Mouse (Mus musculus) forebrain, embryonic 15.5 days (tissue): ENCODE measurements around the gene Mpeg1. TPM values are rescaled to one million over a fixed set of nuclear protein-coding genes. Genes with fewer than 3 reads are reported as not detected.

Experiments used
- ATAC-seq: fragments of 200-750 bp; cut with Nextera tagmentation; replicated peaks from 2 replicates; pipeline ENCODE4 v1.8.0; 2017; ENCODE audit warnings: mild to moderate bottlenecking, moderate TSS enrichment, moderate library complexity
- H3K27ac ChIP-seq: fragments of 300-500 bp; sonication (generic); replicated peaks from 2 replicates; pipeline ENCODE4 v1.5.1; 2015; ENCODE audit warnings: mild to moderate bottlenecking, inconsistent platforms
- H3K27me3 ChIP-seq: fragments of 300-500 bp; sonication (generic); 2 replicates; pipeline ENCODE4 v1.6.1; 2015; ENCODE audit warnings: inconsistent platforms
- H3K36me3 ChIP-seq: fragments of 300-500 bp; sonication (generic); 2 replicates; pipeline ENCODE4 v1.6.1; 2015; ENCODE audit warnings: mild to moderate bottlenecking, inconsistent platforms
- H3K4me1 ChIP-seq: fragments of 300-500 bp; sonication (generic); 2 replicates; pipeline ENCODE4 v1.6.1; 2015; ENCODE audit warnings: inconsistent platforms
- H3K4me2 ChIP-seq: fragments of 300-500 bp; sonication (generic); replicated peaks from 2 replicates; pipeline ENCODE4 v1.6.1; 2015; ENCODE audit warnings: mild to moderate bottlenecking, inconsistent platforms
- H3K4me3 ChIP-seq: fragments of 300-500 bp; sonication (generic); 2 replicates; pipeline ENCODE4 v1.5.1; 2015; ENCODE audit warnings: mild to moderate bottlenecking, inconsistent platforms
- H3K9ac ChIP-seq: fragments of 300-500 bp; sonication (generic); replicated peaks from 2 replicates; pipeline ENCODE4 v1.6.1; 2015; ENCODE audit warnings: mild to moderate bottlenecking, inconsistent platforms
- H3K9me3 ChIP-seq: fragments of 300-500 bp; sonication (generic); 2 replicates; pipeline ENCODE4 v1.6.1; 2016; ENCODE audit warnings: inconsistent platforms
- WGBS: fragments of 180-500 bp; shearing (Covaris S2); methylation state at CpG from one replicate; pipeline ENCODE4 v1.1.7; 2015; ENCODE audit warnings: mixed read lengths; 5-methylcytosine and 5-hydroxymethylcytosine counted together
- polyA plus RNA-seq: library from polyadenylated mRNA; unstranded; fragments of >200 nt; fragmentation: Nextera tagmentation; extraction: Ambion mirVana; gene quantifications from 2 replicates; pipeline ENCODE4 v1.2.1, GENCODE M21; 2015

Mpeg1 gene
- polyA plus RNA-seq, 1 experiment from 2014 or later, result 0.56 TPM

DNA sequence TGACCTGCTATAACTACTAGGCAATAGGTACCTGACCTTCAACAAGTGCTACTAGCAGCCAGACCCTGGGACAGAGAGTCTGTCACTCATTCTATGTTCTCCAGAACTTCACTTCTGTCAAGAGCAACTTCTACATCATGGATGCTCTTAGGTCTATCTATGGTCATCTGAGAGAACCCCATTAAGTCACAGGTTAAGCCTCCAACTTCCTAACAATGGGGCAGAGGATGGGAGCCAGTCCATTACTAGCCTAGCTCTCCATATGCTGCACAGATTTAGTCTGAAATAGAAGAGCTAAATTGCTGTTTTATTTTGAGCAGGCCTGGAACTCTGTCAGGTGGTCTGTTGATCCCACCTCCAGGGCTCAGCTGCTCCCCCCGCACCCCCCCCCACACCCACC is 38.4 kb downstream of the Mpeg1 start:
- Histone ChIP-seq H3K9ac (no peak overlapping the region), H3K9me3 (no peaks in the 10 kb centered on the region), H3K4me2 (peak overlapping the region; percentile 65; the same call in 1 of the 2 replicates), H3K36me3 (peaks cover 2% of the 10 kb centered on the region; the same call in 1 of the 2 replicates), H3K27me3 (no peaks in the 10 kb centered on the region), H3K4me1 (peaks cover 30% of the 10 kb centered on the region), H3K27ac (no peak overlapping the region), H3K4me3 (peak overlapping the region; percentile 75; the same call in 1 of the 2 replicates)
- WGBS, result 50% methylated on average over 1 of the region's 1 CpGs
- no peak for ATAC-seq

DNA sequence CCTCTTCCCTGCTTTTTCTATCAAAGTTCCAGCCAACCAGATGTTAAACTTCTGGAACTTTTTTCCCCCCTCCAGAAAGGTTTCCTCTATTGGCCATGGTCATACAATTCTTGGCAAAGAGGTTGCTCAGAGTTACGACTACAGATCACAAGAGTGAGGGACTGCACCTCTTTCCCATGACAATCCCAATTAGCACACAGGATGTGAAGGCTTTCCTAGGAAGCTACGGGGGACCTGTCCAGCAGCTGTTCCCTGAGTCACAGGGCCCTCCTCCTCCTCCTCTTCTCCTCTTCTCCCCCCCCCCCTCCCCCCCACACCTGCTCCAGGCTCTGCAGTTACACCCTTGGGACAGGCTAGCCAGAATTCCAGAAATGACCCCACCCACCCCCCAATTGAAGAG is 38.9 kb downstream of the Mpeg1 start:
- Histone ChIP-seq H3K4me1 (peaks cover 27% of the 10 kb centered on the region), H3K9ac (peak overlapping the region; percentile 80)

DNA sequence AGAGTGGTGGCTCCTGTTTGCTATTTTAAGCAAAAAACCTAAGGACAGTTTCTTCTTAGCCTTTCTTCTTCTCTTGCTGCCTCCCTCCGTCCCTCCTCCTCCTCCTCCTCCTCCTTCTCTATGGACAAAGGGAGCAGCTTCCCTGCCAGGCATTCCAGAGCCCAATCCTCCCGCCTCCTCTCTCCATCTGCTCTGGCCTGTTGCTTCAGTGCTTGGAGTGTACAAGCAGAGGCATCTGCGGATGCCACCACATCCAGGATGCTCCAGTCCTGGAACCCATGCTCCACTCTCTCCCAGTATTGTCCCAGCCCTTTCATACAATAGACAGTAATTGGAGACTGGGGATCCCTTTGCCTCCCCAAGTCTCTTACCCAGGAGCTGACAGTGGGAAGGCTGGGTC is 39.5 kb downstream of the Mpeg1 start:
- Histone ChIP-seq H3K9me3 (no peaks in the 10 kb centered on the region), H3K27me3 (no peaks in the 10 kb centered on the region), H3K36me3 (peaks cover 2% of the 10 kb centered on the region; the same call in 1 of the 2 replicates), H3K4me2 (peak overlapping the region; percentile 65), H3K9ac (peak overlapping the region; percentile 80), H3K27ac (peak overlapping the region; percentile 90), H3K4me1 (peaks cover 27% of the 10 kb centered on the region), H3K4me3 (peak overlapping the region; percentile 75)
- WGBS, result 0% methylated on average over 3 of the region's 3 CpGs
- ATAC-seq, result peak; percentile 44

More for the DNA sequence above, 38.9 kb downstream of the Mpeg1 start:
- H3K4me3 ChIP-seq, result peak overlapping the region; percentile 75
- H3K4me2 ChIP-seq, result peak overlapping the region; percentile 65
- no peak overlapping the region for H3K27ac ChIP-seq
- H3K9me3 ChIP-seq, result no peaks in the 10 kb centered on the region
- H3K27me3 ChIP-seq, result no peaks in the 10 kb centered on the region
- ATAC-seq, result no peak
- WGBS, result 3% methylated on average over 2 of the region's 2 CpGs
- H3K36me3 ChIP-seq, result peaks cover 2% of the 10 kb centered on the region; the same call in 1 of the 2 replicates

DNA sequence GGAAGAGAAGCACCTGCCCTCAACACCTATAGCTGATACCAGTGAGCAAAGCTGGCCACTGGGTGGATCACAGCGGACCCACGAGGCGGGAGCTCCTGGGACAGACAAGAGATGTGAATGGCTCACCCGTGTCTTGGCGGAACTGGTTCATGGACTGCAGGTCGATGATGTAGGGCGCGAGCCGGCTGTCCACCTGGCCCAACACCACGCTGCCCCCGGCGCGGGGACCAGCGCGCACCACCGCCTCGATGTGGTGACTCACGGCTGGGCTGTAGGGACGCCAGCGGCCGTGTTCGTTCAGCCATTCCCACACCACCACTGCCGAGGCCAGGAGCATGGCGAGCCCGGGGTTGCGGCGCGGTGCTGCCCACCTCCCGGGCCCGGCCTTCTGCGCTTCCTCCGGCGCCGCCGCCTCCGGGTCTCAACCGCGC is 40.3 kb downstream of the Mpeg1 start:
- under 1% methylated on average over 38 of the region's 38 CpGs for WGBS
- peak overlapping the region; percentile 80 for H3K9ac ChIP-seq
- ATAC-seq, result peak; percentile 69
- peaks cover 2% of the 10 kb centered on the region; the same call in 1 of the 2 replicates for H3K36me3 ChIP-seq
- peaks cover 27% of the 10 kb centered on the region for H3K4me1 ChIP-seq
- H3K4me2 ChIP-seq, result peak overlapping the region; percentile 65
- H3K4me3 ChIP-seq, result peak overlapping the region; percentile 75
- H3K27me3 ChIP-seq, result no peaks in the 10 kb centered on the region
- peak overlapping the region; percentile 90 for H3K27ac ChIP-seq
- H3K9me3 ChIP-seq, result no peaks in the 10 kb centered on the region

DNA sequence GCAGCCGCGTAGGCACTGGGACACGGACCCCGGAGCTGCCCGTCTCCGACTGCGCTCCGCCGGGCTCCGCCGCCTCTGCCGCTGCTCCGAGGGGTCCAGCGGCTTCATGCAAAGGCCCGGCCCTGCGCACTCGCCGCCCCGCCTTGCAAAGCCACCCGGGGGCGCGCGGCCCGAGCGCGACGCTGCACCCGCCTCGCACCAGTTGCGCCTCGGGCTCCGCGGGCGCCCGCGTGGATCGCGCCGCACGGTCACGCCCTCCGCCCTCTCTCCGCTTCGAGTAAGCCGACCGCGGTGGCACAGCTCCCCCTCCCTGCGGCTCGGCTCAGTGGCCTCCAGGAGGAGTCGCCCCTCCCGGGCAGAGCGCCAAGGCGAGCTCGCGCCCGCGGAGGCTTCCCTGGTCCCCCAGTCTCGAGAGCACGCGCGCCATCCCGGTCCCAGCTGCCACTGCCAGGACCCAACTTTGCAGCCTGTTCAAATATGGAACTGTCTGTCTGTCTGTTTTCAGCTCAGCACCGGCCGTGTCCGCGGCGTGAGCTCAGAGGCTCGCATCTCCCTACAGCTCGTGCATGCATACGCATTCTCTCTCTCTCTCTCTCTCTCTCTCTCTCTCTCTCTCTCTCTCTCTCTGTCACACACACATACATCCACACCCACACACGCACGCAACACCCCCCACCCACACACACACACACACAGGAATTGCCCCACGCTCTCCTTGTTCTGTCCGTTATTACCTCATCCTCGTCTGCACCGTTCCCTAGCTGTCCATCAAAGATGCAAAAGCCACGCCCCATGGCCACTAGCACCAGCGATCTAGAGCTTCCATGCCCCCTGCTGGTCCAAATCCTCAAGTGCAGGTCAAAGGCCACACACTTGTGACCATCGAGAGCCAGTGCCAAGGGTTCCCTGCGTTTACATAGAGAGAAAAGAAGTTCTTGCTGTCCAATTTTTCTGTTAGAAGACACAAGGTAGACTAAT is 41.1 kb downstream of the Mpeg1 start, which contains the start of gene Dtx4:
Gene Dtx4 (minus strand): TSS at position 85 of the 978 bp plus-strand sequence.
- peak within 1 kb of the TSS; percentile 65 for H3K4me2 ChIP-seq
- no peaks in the 10 kb centered on the region for H3K9me3 ChIP-seq
- peaks cover 27% of the 10 kb centered on the region for H3K4me1 ChIP-seq
- peak within 1 kb of the TSS; percentile 80 for H3K9ac ChIP-seq
- peak; percentile 91 for ATAC-seq
- peak within 1 kb of the TSS; percentile 75 for H3K4me3 ChIP-seq
- WGBS, result under 1% methylated on average over 77 of the region's 80 CpGs
- H3K27me3 ChIP-seq, result no peaks in the 10 kb centered on the region
- peak within 1 kb of the TSS; percentile 90 for H3K27ac ChIP-seq
- peaks cover 2% of the 10 kb centered on the region; the same call in 1 of the 2 replicates for H3K36me3 ChIP-seq

DNA sequence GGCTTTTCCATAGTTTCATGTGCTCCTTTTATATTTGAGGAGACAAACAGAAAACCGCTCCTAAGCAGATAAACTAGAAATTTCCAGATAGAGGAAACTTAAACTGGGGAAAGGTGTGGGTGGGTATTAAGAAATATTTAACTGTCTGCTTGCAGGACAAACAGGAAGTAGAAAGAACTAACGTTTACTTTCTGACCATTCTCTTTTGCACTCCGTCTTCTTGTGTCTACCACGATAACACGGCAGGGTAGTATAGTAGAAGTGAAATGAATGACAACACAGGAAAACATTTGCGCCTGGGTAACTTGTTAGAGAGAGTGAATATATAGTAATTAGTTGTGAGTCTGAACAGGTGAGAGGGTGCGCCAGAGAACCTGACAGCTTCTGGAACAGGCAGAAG is 42.2 kb downstream of the Mpeg1 start:
- H3K9ac ChIP-seq, result no peak overlapping the region
- no peak overlapping the region for H3K4me3 ChIP-seq
- no peaks in the 10 kb centered on the region for H3K36me3 ChIP-seq
- WGBS, result 90% methylated on average over 7 of the region's 7 CpGs
- no peak for ATAC-seq
- H3K9me3 ChIP-seq, result no peaks in the 10 kb centered on the region
- no peaks in the 10 kb centered on the region for H3K27me3 ChIP-seq
- H3K27ac ChIP-seq, result no peak overlapping the region
- peaks cover 27% of the 10 kb centered on the region for H3K4me1 ChIP-seq
- no peak overlapping the region for H3K4me2 ChIP-seq

DNA sequence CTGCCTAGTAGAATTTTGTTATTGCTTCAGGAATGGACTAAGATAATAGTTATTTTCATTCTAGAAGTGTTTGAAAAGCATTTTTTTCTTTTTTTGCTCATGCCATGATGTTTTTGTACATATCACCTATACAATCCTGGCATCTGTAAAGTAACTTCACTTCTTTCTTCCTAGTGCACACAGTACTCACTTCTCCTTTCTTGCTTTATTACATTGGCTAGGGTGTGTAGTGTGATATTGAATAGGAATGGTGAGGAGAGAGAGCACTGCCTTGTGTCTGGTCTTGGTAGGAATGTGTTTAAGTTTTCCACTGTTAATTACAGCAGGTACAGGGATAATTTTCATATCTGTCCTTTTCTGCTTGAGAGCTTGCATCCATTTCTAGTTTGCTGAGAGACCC is 54.0 kb downstream of the Mpeg1 start:
- no peaks in the 10 kb centered on the region for H3K4me1 ChIP-seq
- no peak for ATAC-seq
- no peak overlapping the region for H3K9ac ChIP-seq
- H3K27ac ChIP-seq, result no peak overlapping the region
- H3K27me3 ChIP-seq, result no peaks in the 10 kb centered on the region
- no peaks in the 10 kb centered on the region for H3K36me3 ChIP-seq
- H3K9me3 ChIP-seq, result no peaks in the 10 kb centered on the region
- no peak overlapping the region for H3K4me2 ChIP-seq
- H3K4me3 ChIP-seq, result no peak overlapping the region

Other genes starting within 250 kb of the Mpeg1 start
- gene Olfr1432, start 228.2 kb upstream of the Mpeg1 start, polyA plus RNA-seq, result not detected in 2 replicates
- gene Olfr262, start 219.1 kb upstream of the Mpeg1 start, polyA plus RNA-seq, result not detected in 2 replicates
- not detected in 2 replicates for gene Olfr235, start 199.7 kb upstream of the Mpeg1 start, polyA plus RNA-seq
- not detected in 2 replicates for gene Olfr1434, start 180.9 kb upstream of the Mpeg1 start, polyA plus RNA-seq
- gene Olfr1436, start 161.6 kb upstream of the Mpeg1 start, polyA plus RNA-seq, result not detected in 2 replicates
- gene Olfr1437, start 135.7 kb upstream of the Mpeg1 start, polyA plus RNA-seq, result not detected in 2 replicates
- not detected in 2 replicates for gene Olfr1438-ps1, start 124.9 kb upstream of the Mpeg1 start, polyA plus RNA-seq
- gene Olfr1440, start 73.5 kb upstream of the Mpeg1 start, polyA plus RNA-seq, result not detected in 2 replicates
- gene Olfr1441, start 43.3 kb upstream of the Mpeg1 start, polyA plus RNA-seq, result not detected in 2 replicates
- gene Pfpl, start 32.9 kb upstream of the Mpeg1 start, polyA plus RNA-seq, result not detected in 2 replicates
- gene Dtx4, start 40.7 kb downstream of the Mpeg1 start, polyA plus RNA-seq, result 16.8 and 19.3 TPM in 2 replicates
- 8.9 and 9.4 TPM in 2 replicates for gene Fam111a, start 85.0 kb downstream of the Mpeg1 start, polyA plus RNA-seq
- gene Gm4952, start 139.2 kb downstream of the Mpeg1 start, polyA plus RNA-seq, result 0.08 TPM in 1 of 2 replicates, not detected in the other
- not detected in 2 replicates for gene Glyat, start 172.5 kb downstream of the Mpeg1 start, polyA plus RNA-seq
- not detected in 2 replicates for gene Olfr1442, start 209.7 kb downstream of the Mpeg1 start, polyA plus RNA-seq
- gene Olfr1443, start 217.3 kb downstream of the Mpeg1 start, polyA plus RNA-seq, result not detected in 2 replicates
- gene Keg1, start 235.0 kb downstream of the Mpeg1 start, polyA plus RNA-seq, result not detected in 2 replicates